Mouse (Mus musculus) forebrain, embryonic 12.5 days (tissue): ENCODE data around the gene Gm11020. TPM values are rescaled to one million over a fixed set of nuclear protein-coding genes. Genes with fewer than 3 reads are reported as not detected.

Experiments used
- ATAC-seq: fragments of 200-750 bp; cut with Nextera tagmentation; 2 replicates; pipeline ENCODE4 v1.8.0; 2017; ENCODE audit warnings: moderate TSS enrichment; ENCODE audit not compliant: low FRiP score
- H3K27ac ChIP-seq: fragments of 300-500 bp; sonication (generic); 2 replicates; pipeline ENCODE4 v1.5.1; 2016; ENCODE audit warnings: mild to moderate bottlenecking
- H3K27me3 ChIP-seq: fragments of 300-500 bp; sonication (generic); 2 replicates; pipeline ENCODE4 v1.6.1; 2016; ENCODE audit warnings: mild to moderate bottlenecking
- H3K36me3 ChIP-seq: fragments of 300-500 bp; sonication (generic); replicated peaks from 2 replicates; pipeline ENCODE4 v1.6.1; 2016; ENCODE audit warnings: mild to moderate bottlenecking
- H3K4me1 ChIP-seq: fragments of 300-500 bp; sonication (generic); 2 replicates; pipeline ENCODE4 v1.6.1; 2016
- H3K4me2 ChIP-seq: fragments of 300-500 bp; sonication (generic); 2 replicates; pipeline ENCODE4 v1.6.1; 2016; ENCODE audit warnings: mild to moderate bottlenecking, moderate library complexity
- H3K4me3 ChIP-seq: fragments of 300-500 bp; sonication (generic); replicated peaks from 2 replicates; pipeline ENCODE4 v1.5.1; 2016; ENCODE audit warnings: mild to moderate bottlenecking
- H3K9ac ChIP-seq: fragments of 300-500 bp; sonication (generic); 2 replicates; pipeline ENCODE4 v1.6.1; 2016; ENCODE audit warnings: mild to moderate bottlenecking
- H3K9me3 ChIP-seq: fragments of 300-500 bp; sonication (generic); 2 replicates; pipeline ENCODE4 v1.6.1; 2016
- WGBS: fragments of 180-500 bp; shearing (Covaris S2); methylation state at CpG from one replicate; pipeline ENCODE4 v1.1.7; 2016; 5-methylcytosine and 5-hydroxymethylcytosine counted together
- polyA plus RNA-seq: library from polyadenylated mRNA; unstranded; fragments of >200 nt; fragmentation: Nextera tagmentation; extraction: Ambion mirVana; gene quantifications from 2 replicates; pipeline ENCODE4 v1.2.1, GENCODE M21; 2016

Gm11020 gene
- polyA plus RNA-seq, 1 experiment from 2014 or later = not detected

GRCm38 (mm10) chr8:104346706-104347105 lies 25.3 kb downstream of the Gm11020 start:
- Histone ChIP-seq H3K9ac (no peak overlapping the region), H3K4me2 (no peak overlapping the region), H3K36me3 (peaks cover 12% of the 10 kb centered on the region), H3K9me3 (no peaks in the 10 kb centered on the region), H3K4me1 (0 out of 2 replicates have a peak, but pooled peaks cover 10% of the 10 kb centered on the region), H3K27me3 (no peaks in the 10 kb centered on the region), H3K27ac (no peak overlapping the region), H3K4me3 (no peak overlapping the region)
- 62% methylated on average over 12 of the region's 12 CpGs for WGBS
- no peak for ATAC-seq

- peaks cover 12% of the 10 kb centered on the region for H3K36me3 ChIP-seq
- WGBS = 86% methylated on average over 5 of the region's 5 CpGs
- no peaks in the 10 kb centered on the region for H3K9me3 ChIP-seq
- no peak overlapping the region for H3K27ac ChIP-seq
- peaks cover 15% of the 10 kb centered on the region; the same call in 1 of the 2 replicates for H3K4me1 ChIP-seq
- H3K4me2 ChIP-seq = no peak overlapping the region
- H3K27me3 ChIP-seq = no peaks in the 10 kb centered on the region
- no peak overlapping the region for H3K4me3 ChIP-seq
- H3K9ac ChIP-seq = no peak overlapping the region
- ATAC-seq = no peak
Observed at GRCm38 (mm10) chr8:104348971-104349370, 27.6 kb downstream of the Gm11020 start.

- Histone ChIP-seq H3K4me2 (no peak overlapping the region), H3K27me3 (no peaks in the 10 kb centered on the region), H3K27ac (no peak overlapping the region), H3K36me3 (peaks cover 17% of the 10 kb centered on the region), H3K4me1 (peaks cover 14% of the 10 kb centered on the region; the same call in 1 of the 2 replicates), H3K9ac (no peak overlapping the region), H3K4me3 (no peak overlapping the region), H3K9me3 (no peaks in the 10 kb centered on the region)
- no peak for ATAC-seq
- 87% methylated on average over 13 of the region's 13 CpGs for WGBS
Observed at GRCm38 (mm10) chr8:104350047-104350446, 28.7 kb downstream of the Gm11020 start.

GRCm38 (mm10) chr8:104353186-104353585 lies 31.8 kb downstream of the Gm11020 start:
- H3K4me3 ChIP-seq = no peak overlapping the region
- no peaks in the 10 kb centered on the region for H3K9me3 ChIP-seq
- peaks cover 9% of the 10 kb centered on the region; the same call in 1 of the 2 replicates for H3K4me1 ChIP-seq
- no peaks in the 10 kb centered on the region for H3K27me3 ChIP-seq
- WGBS = 52% methylated on average over 5 of the region's 5 CpGs
- no peak overlapping the region for H3K9ac ChIP-seq
- no peak overlapping the region for H3K27ac ChIP-seq
- H3K4me2 ChIP-seq = no peak overlapping the region
- H3K36me3 ChIP-seq = peaks cover 12% of the 10 kb centered on the region
- peak; percentile 46; the same call in 1 of the 2 replicates for ATAC-seq

- H3K9ac ChIP-seq = no peak overlapping the region
Observed at GRCm38 (mm10) chr8:104354504-104354903, 33.1 kb downstream of the Gm11020 start.

GRCm38 (mm10) chr8:104358637-104359036 lies 37.3 kb downstream of the Gm11020 start:
- Histone ChIP-seq H3K4me3 (no peak overlapping the region), H3K27ac (no peak overlapping the region), H3K36me3 (peaks cover 12% of the 10 kb centered on the region), H3K4me2 (no peak overlapping the region), H3K9me3 (no peaks in the 10 kb centered on the region), H3K9ac (no peak overlapping the region), H3K4me1 (peaks cover 10% of the 10 kb centered on the region), H3K27me3 (no peaks in the 10 kb centered on the region)
- ATAC-seq = no peak
- WGBS = 89% methylated on average over 3 of the region's 3 CpGs

More at GRCm38 (mm10) chr8:104354504-104354903, 33.1 kb downstream of the Gm11020 start:
- H3K4me2 ChIP-seq = no peak overlapping the region
- no peak overlapping the region for H3K27ac ChIP-seq
- H3K9me3 ChIP-seq = no peaks in the 10 kb centered on the region
- no peak for ATAC-seq
- H3K27me3 ChIP-seq = no peaks in the 10 kb centered on the region
- WGBS = 90% methylated on average over 10 of the region's 10 CpGs
- no peak overlapping the region for H3K4me3 ChIP-seq
- H3K4me1 ChIP-seq = peaks cover 11% of the 10 kb centered on the region
- H3K36me3 ChIP-seq = peaks cover 12% of the 10 kb centered on the region

GRCm38 (mm10) chr8:104359778-104360456 lies 38.5 kb downstream of the Gm11020 start:
- 69% methylated on average over 15 of the region's 15 CpGs for WGBS
- no peak overlapping the region for H3K4me3 ChIP-seq
- 0 out of 2 replicates have a peak overlapping the region, but pooled peaks have one; percentile 3 for H3K27ac ChIP-seq
- no peaks in the 10 kb centered on the region for H3K27me3 ChIP-seq
- no peak for ATAC-seq
- no peak overlapping the region for H3K4me2 ChIP-seq
- no peak overlapping the region for H3K9ac ChIP-seq
- no peaks in the 10 kb centered on the region for H3K9me3 ChIP-seq
- peaks cover 10% of the 10 kb centered on the region for H3K4me1 ChIP-seq
- peaks cover 8% of the 10 kb centered on the region; the same call in 1 of the 2 replicates for H3K36me3 ChIP-seq

- Histone ChIP-seq H3K27ac (no peak overlapping the region), H3K4me3 (no peak overlapping the region), H3K9ac (no peak overlapping the region), H3K4me1 (peaks cover 18% of the 10 kb centered on the region), H3K4me2 (no peak overlapping the region), H3K9me3 (no peaks in the 10 kb centered on the region), H3K27me3 (no peaks in the 10 kb centered on the region), H3K36me3 (no peaks in the 10 kb centered on the region; the same call in 1 of the 2 replicates)
- 90% methylated on average over 9 of the region's 9 CpGs for WGBS
- no peak for ATAC-seq
Observed at GRCm38 (mm10) chr8:104365695-104366094, 44.3 kb downstream of the Gm11020 start.

GRCm38 (mm10) chr8:104367398-104367797 lies 46.0 kb downstream of the Gm11020 start:
- Histone ChIP-seq H3K36me3 (no peaks in the 10 kb centered on the region), H3K4me3 (no peak overlapping the region), H3K9me3 (no peaks in the 10 kb centered on the region), H3K4me1 (peaks cover 21% of the 10 kb centered on the region), H3K27ac (peak overlapping the region; percentile 31; the same call in 1 of the 2 replicates), H3K27me3 (no peaks in the 10 kb centered on the region), H3K9ac (no peak overlapping the region), H3K4me2 (0 out of 2 replicates have a peak overlapping the region, but pooled peaks have one; percentile 0)
- 23% methylated on average over 5 of the region's 5 CpGs for WGBS
- ATAC-seq = peak; percentile 70; the same call in 1 of the 2 replicates

GRCm38 (mm10) chr8:104369591-104369990 lies 48.2 kb downstream of the Gm11020 start:
- ATAC-seq = no peak
- Histone ChIP-seq H3K4me1 (peaks cover 25% of the 10 kb centered on the region), H3K4me2 (no peak overlapping the region), H3K9me3 (no peaks in the 10 kb centered on the region), H3K27me3 (no peaks in the 10 kb centered on the region), H3K9ac (no peak overlapping the region), H3K4me3 (no peak overlapping the region), H3K27ac (no peak overlapping the region), H3K36me3 (no peaks in the 10 kb centered on the region)
- 81% methylated on average over 12 of the region's 12 CpGs for WGBS

- 85% methylated on average over 6 of the region's 6 CpGs for WGBS
- H3K4me3 ChIP-seq = no peak overlapping the region
- H3K36me3 ChIP-seq = no peaks in the 10 kb centered on the region
- ATAC-seq = no peak
- H3K9me3 ChIP-seq = no peaks in the 10 kb centered on the region
- no peak overlapping the region for H3K9ac ChIP-seq
- no peak overlapping the region for H3K4me2 ChIP-seq
- no peaks in the 10 kb centered on the region for H3K27me3 ChIP-seq
- no peak overlapping the region for H3K27ac ChIP-seq
- H3K4me1 ChIP-seq = peaks cover 29% of the 10 kb centered on the region
Observed at GRCm38 (mm10) chr8:104370071-104370470, 48.7 kb downstream of the Gm11020 start.

GRCm38 (mm10) chr8:104371121-104371520 lies 49.8 kb downstream of the Gm11020 start:
- no peaks in the 10 kb centered on the region for H3K9me3 ChIP-seq
- no peak overlapping the region for H3K9ac ChIP-seq
- no peak for ATAC-seq
- peaks cover 40% of the 10 kb centered on the region for H3K4me1 ChIP-seq
- no peak overlapping the region for H3K27ac ChIP-seq
- no peaks in the 10 kb centered on the region for H3K27me3 ChIP-seq
- H3K4me2 ChIP-seq = no peak overlapping the region
- no peaks in the 10 kb centered on the region for H3K36me3 ChIP-seq
- WGBS = 90% methylated on average over 6 of the region's 6 CpGs
- H3K4me3 ChIP-seq = no peak overlapping the region
